Mouse (Mus musculus) testis, adult 2 months (tissue): Measurements from ENCODE around the gene Coq2.

Experiments
- CTCF ChIP-seq: fragments of 200-500 bp; IDR thresholded peaks from 2 replicates; pipeline ENCODE4 v1.5.1; 2012; ENCODE audit warnings: low read depth, mild to moderate bottlenecking, inconsistent platforms, low read length, moderate library complexity; ENCODE audit not compliant: control insufficient read depth, insufficient read depth, insufficient replicate concordance
- POLR2A ChIP-seq: fragments of 200-500 bp; IDR thresholded peaks from 2 replicates; pipeline ENCODE4 v1.6.1; 2012; ENCODE audit warnings: low read depth, mild to moderate bottlenecking, inconsistent platforms, low read length, moderate library complexity; ENCODE audit not compliant: control insufficient read depth

- TF ChIP-seq CTCF (no peak), POLR2A (no peak)
Measured at GRCm38 (mm10) chr5:100711219-100711618, 36.3 kb upstream of the Coq2 start.
